Mouse (Mus musculus) bone marrow, adult 2 months (tissue): ENCODE results near the gene Zdhhc24.

Source experiments
- CTCF ChIP-seq: fragments of 200-500 bp; IDR thresholded peaks from 2 replicates; pipeline ENCODE4 v1.5.1; 2011; ENCODE audit warnings: low read length, control low read depth; ENCODE audit not compliant: control insufficient read depth, insufficient read depth
- POLR2A ChIP-seq: fragments of 200-500 bp; IDR thresholded peaks from 2 replicates; pipeline ENCODE4 v1.6.1; 2011; ENCODE audit warnings: low read depth, mild to moderate bottlenecking, control low read depth, low read length, borderline replicate concordance; ENCODE audit not compliant: control insufficient read depth

DNA sequence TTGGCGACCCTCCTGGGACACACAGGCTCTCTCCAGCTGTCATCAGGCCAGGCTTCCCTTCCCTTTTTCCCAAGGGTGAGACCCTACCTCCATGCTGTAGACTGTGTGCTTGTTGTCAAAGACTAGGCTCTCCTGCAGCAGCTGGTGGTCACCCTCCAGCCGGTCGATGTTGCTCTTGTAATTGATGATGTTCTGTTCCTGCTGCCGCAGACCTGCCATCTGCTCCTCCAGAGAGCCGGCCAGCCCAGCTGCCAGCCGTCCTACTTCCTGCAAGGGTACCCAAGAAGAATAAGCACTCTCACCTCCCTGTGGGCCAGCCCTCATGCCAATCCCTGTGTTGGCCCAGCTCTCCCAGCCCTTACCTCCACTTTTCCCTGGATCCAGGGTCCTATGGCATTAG lies 15.4 kb upstream of the Zdhhc24 start:
- TF ChIP-seq CTCF = no peak
- no peak for TF ChIP-seq POLR2A
